Mouse (Mus musculus) megakaryocyte, embryonic 14.5 days (primary cell): Measurements from ENCODE around the gene Gm10306.

ENCODE experiments used
- FLI1 ChIP-seq: IDR thresholded peaks from 2 replicates; pipeline ENCODE4 v1.6.1; 2012; ENCODE audit warnings: low read length, inconsistent platforms, mixed read lengths
- GATA1 ChIP-seq: IDR thresholded peaks from 3 replicates; pipeline ENCODE4 v1.6.1; 2012; ENCODE audit warnings: mixed read lengths, low read length, inconsistent platforms, borderline replicate concordance

- TF ChIP-seq FLI1, result no peak
- TF ChIP-seq GATA1, result no peak
Observed at GRCm38 (mm10) chr4:94533205-94533604, 23.1 kb upstream of the Gm10306 start.
